21 mouse cellular contexts compared by ENCODE assay signal in genomic region chr2:150976871-150977270, GRCm38 (mm10).
DNase-seq lines count a peak whose midpoint lies in the region; ATAC-seq lines count a peak whose summit lies in the region.
"Had no signal": no experiment of that assay in that cellular context is flagged by ENCODE, and none has a peak within 500 bp of the region (broad histone marks: within the 10 kb centered on the region; RNA-seq: fewer than 3 reads in every experiment).

No protein-coding gene starts in this region.

- peak overlapping the region; percentile 21 for H3K4me3 ChIP-seq in liver, embryonic 13.5 days (replicated peaks)
- H3K4me3 ChIP-seq: hindbrain, embryonic 15.5 days; midbrain, embryonic 15.5 days had no signal

- H3K4me2 ChIP-seq in liver, embryonic 13.5 days = peak overlapping the region; percentile 54
- H3K4me2 ChIP-seq: hindbrain, embryonic 15.5 days; midbrain, embryonic 15.5 days had no signal

- intact Hi-C loops in heart, postnatal 36 days (cut with DNase I) = no loop called here

- H3K4me1 ChIP-seq in liver, embryonic 13.5 days (replicated peaks) = peaks cover 62% of the 10 kb centered on the region
- H3K4me1 ChIP-seq: hindbrain, embryonic 15.5 days; midbrain, embryonic 15.5 days had no signal

- DNase-seq in heart, adult 11 months = peak; percentile 66
- DNase-seq in heart, postnatal 36 days = no peak
- DNase-seq in testis, postnatal 10 days (ENCODE audit: low spot score) = peak; percentile 27
- no peak for DNase-seq in testis, postnatal 14 days (ENCODE audit: low spot score)
- peak; percentile 70 for DNase-seq in liver, embryonic 13.5 days
- no peak for DNase-seq in cerebellum, postnatal 4 days (ENCODE audit: low spot score in 2 of 2)
- DNase-seq in layer of hippocampus, adult 8-10 months (ENCODE audit: low spot score in 2 of 2) = no peak
- no peak for DNase-seq in gastrocnemius, adult 18-20 months (ENCODE audit: low spot score)
- DNase-seq: cerebellum, adult 2 months; gastrocnemius, postnatal 14 days; kidney, adult 18-20 months; kidney, postnatal 4 days; lung, adult 18-20 months; lung, postnatal 36 days; right cerebral cortex, postnatal 25 days; thymus, adult 2 months had no signal

- 31% methylated on average over 5 of the region's 5 CpGs for WGBS in liver, embryonic 13.5 days (ENCODE audit: insufficient replicate concordance)

- H3K9me3 ChIP-seq in liver, embryonic 13.5 days (replicated peaks) = no peaks in the 10 kb centered on the region
- H3K9me3 ChIP-seq: hindbrain, embryonic 15.5 days; midbrain, embryonic 15.5 days had no signal

- no peaks in the 10 kb centered on the region for H3K27me3 ChIP-seq in liver, embryonic 13.5 days
- H3K27me3 ChIP-seq: CH12.LX; hindbrain, embryonic 15.5 days; midbrain, embryonic 15.5 days; Patski had no signal

- H3K27ac ChIP-seq in liver, embryonic 13.5 days = peak overlapping the region; percentile 84
- H3K27ac ChIP-seq: hindbrain, embryonic 15.5 days; midbrain, embryonic 15.5 days had no signal

- peak overlapping the region; percentile 53 for H3K9ac ChIP-seq in liver, embryonic 13.5 days
- H3K9ac ChIP-seq: hindbrain, embryonic 15.5 days; midbrain, embryonic 15.5 days had no signal

- ATAC-seq in liver, embryonic 13.5 days (ENCODE audit: low read depth) = peak; percentile 90
- ATAC-seq: forebrain, embryonic 16.5 days; midbrain, embryonic 15.5 days; Patski had no signal

- peaks cover 53% of the 10 kb centered on the region for H3K36me3 ChIP-seq in liver, embryonic 13.5 days
- H3K36me3 ChIP-seq: midbrain, embryonic 15.5 days had no signal

Comparison
In these comparisons a context has a peak if more than half of its experiments do, and no peak if none do; other contexts are left out.
1. DNase-seq: peak in heart, adult 11 months (single experiment), testis, postnatal 10 days (single experiment) and liver, embryonic 13.5 days (single experiment); none in heart, postnatal 36 days (0 of 2), testis, postnatal 14 days (single experiment), cerebellum, postnatal 4 days (0 of 2), layer of hippocampus, adult 8-10 months (0 of 2) and gastrocnemius, adult 18-20 months (single experiment).